ENCODE assay signal across 10 mouse cellular contexts in the genomic region with DNA sequence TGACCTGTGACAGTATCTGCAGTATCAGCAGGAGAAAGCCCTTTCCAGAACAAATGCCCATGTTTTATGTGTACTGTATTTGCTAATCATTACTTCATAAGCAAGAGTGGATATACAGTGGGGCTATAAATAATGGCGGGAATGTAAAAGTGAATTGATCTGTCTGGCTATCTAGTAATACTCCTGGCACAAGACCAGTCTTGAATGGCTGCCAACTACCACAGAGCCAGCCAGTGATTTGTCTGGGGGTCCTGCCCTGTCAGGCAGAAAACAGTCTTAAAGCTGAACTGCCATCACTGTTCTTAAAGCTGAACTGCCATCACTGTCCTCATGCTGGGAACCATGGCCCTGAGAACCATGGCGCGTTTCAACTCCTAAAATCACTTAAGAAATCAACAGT.
A peak's percentile ranks its signal among the peaks of the same experiment; 100 is the strongest.
DNase-seq lines count a peak whose midpoint lies in the region; ATAC-seq and TF ChIP-seq lines count a peak whose summit lies in the region.
"Had no signal": no experiment of that assay in that cellular context is flagged by ENCODE, and none has a peak within 500 bp of the region (broad histone marks: within the 10 kb centered on the region; RNA-seq: fewer than 3 reads in every experiment).

No protein-coding gene starts in this region.

- no peaks in the 10 kb centered on the region for H3K9me3 ChIP-seq in embryonic facial prominence, embryonic 12.5 days
- no peaks in the 10 kb centered on the region for H3K9me3 ChIP-seq in embryonic facial prominence, embryonic 10.5 days

- no peak for TF ChIP-seq POLR2A in brain, embryonic 14.5 days (IDR thresholded peaks at IDR 0.05; ENCODE audit: borderline replicate concordance, extremely low read depth, insufficient read depth, insufficient read length, poor library complexity, severe bottlenecking)

- no peak for ATAC-seq in embryonic facial prominence, embryonic 12.5 days (ENCODE audit: insufficient number of reproducible peaks, insufficient read depth, low FRiP score, low TSS enrichment)
- ATAC-seq in megakaryocyte, adult 5-6 weeks (ENCODE audit: poor library complexity, severe bottlenecking): no peak

- peak overlapping the region; percentile 42; the same call in 1 of the 2 replicates for H3K27ac ChIP-seq in embryonic facial prominence, embryonic 12.5 days
- H3K27ac ChIP-seq in embryonic facial prominence, embryonic 10.5 days (replicated peaks): no peak overlapping the region

- no peak overlapping the region for H3K4me3 ChIP-seq in embryonic facial prominence, embryonic 12.5 days
- H3K4me3 ChIP-seq in embryonic facial prominence, embryonic 10.5 days: no peak overlapping the region

- H3K9ac ChIP-seq in embryonic facial prominence, embryonic 12.5 days: no peak overlapping the region

- no peak overlapping the region for H3K4me2 ChIP-seq in embryonic facial prominence, embryonic 12.5 days (replicated peaks)

- WGBS in embryonic facial prominence, embryonic 12.5 days: 81% methylated on average over 3 of the region's 3 CpGs
- WGBS in embryonic facial prominence, embryonic 10.5 days: 89% methylated on average over 3 of the region's 3 CpGs

- DNase-seq in embryonic facial prominence, embryonic 10.5 days (ENCODE audit: low spot score): no peak
- DNase-seq in left cerebral cortex, postnatal 4 days: peak; percentile 80
- DNase-seq in left cerebral cortex, adult 9 months (ENCODE audit: low spot score in 2 of 2): no peak
- peak; percentile 91 for DNase-seq in brain, embryonic 14.5 days (ENCODE audit: low read depth)
- DNase-seq in kidney, postnatal 4 days: peak; percentile 61 to 69
- DNase-seq in embryo, embryonic 10.5 days (ENCODE audit: low spot score): no peak
- DNase-seq: cerebellum, postnatal 25 days; right cerebral cortex, adult 18-20 months had no signal

- H3K4me1 ChIP-seq in embryonic facial prominence, embryonic 12.5 days: peaks cover 20% of the 10 kb centered on the region
- H3K4me1 ChIP-seq in embryonic facial prominence, embryonic 10.5 days: peaks cover 34% of the 10 kb centered on the region

- TF ChIP-seq CTCF in brain, embryonic 14.5 days (IDR thresholded peaks at IDR 0.05; ENCODE audit: borderline replicate concordance, extremely low read depth, insufficient read depth, insufficient read length): no peak

- no peaks in the 10 kb centered on the region for H3K36me3 ChIP-seq in embryonic facial prominence, embryonic 12.5 days
- H3K36me3 ChIP-seq in embryonic facial prominence, embryonic 10.5 days (replicated peaks): peaks cover 23% of the 10 kb centered on the region

- intact Hi-C loops in left cerebral cortex, postnatal 4 days (cut with DNase I): no loop called here

- H3K27me3 ChIP-seq in embryonic facial prominence, embryonic 12.5 days: no peaks in the 10 kb centered on the region
- no peaks in the 10 kb centered on the region for H3K27me3 ChIP-seq in embryonic facial prominence, embryonic 10.5 days (replicated peaks; ENCODE audit: low read depth, poor library complexity, severe bottlenecking)

Comparison
In these comparisons a context has a peak if more than half of its experiments do, and no peak if none do; other contexts are left out.
1. DNase-seq: peak in left cerebral cortex, postnatal 4 days (single experiment), brain, embryonic 14.5 days (single experiment) and kidney, postnatal 4 days (2 of 2); none in embryonic facial prominence, embryonic 10.5 days (single experiment), left cerebral cortex, adult 9 months (0 of 2) and embryo, embryonic 10.5 days (single experiment).